Mouse (Mus musculus) heart, adult 11 months (tissue): ENCODE measurements around the gene Sub1.

Source experiments
- DNase-seq: peaks from one replicate; pipeline ENCODE4 v3.0.0; 2022

Sub1 gene

GRCm38 (mm10) chr15:11963791-11964525 lies 32.8 kb downstream of the Sub1 start:
- DNase-seq = peak; percentile 89

- no peak for DNase-seq
These were observed 37.1 kb downstream of the Sub1 start for GRCm38 (mm10) chr15:11959716-11960115.

GRCm38 (mm10) chr15:11956129-11956528 lies 40.7 kb downstream of the Sub1 start:
- peak; percentile 92 for DNase-seq

- peak; percentile 90 for DNase-seq
These were observed 42.6 kb downstream of the Sub1 start for GRCm38 (mm10) chr15:11954190-11954589.

- no peak for DNase-seq
These were observed 44.6 kb downstream of the Sub1 start for GRCm38 (mm10) chr15:11952159-11952558.

- peak; percentile 73 for DNase-seq
These were observed 45.6 kb downstream of the Sub1 start for GRCm38 (mm10) chr15:11951181-11951580.

- peak; percentile 75 for DNase-seq
These were observed 46.6 kb downstream of the Sub1 start for GRCm38 (mm10) chr15:11950144-11950543.

- peak; percentile 68 for DNase-seq
These were observed 47.3 kb downstream of the Sub1 start for GRCm38 (mm10) chr15:11949490-11949889.

GRCm38 (mm10) chr15:11940855-11941254 lies 55.9 kb downstream of the Sub1 start:
- DNase-seq = peak; percentile 42
